Mouse (Mus musculus) bone marrow macrophage, adult 2 months (primary cell): ENCODE results near the gene Lrrc43.

ENCODE experiments used
- CTCF ChIP-seq: IDR thresholded peaks from 2 replicates; pipeline ENCODE4 v1.5.1; 2012; ENCODE audit warnings: low read depth, mild to moderate bottlenecking, low read length, moderate library complexity
- POLR2A ChIP-seq: IDR thresholded peaks from 2 replicates; pipeline ENCODE4 v1.6.1; 2012; ENCODE audit warnings: mild to moderate bottlenecking, low read depth, low read length, borderline replicate concordance

DNA sequence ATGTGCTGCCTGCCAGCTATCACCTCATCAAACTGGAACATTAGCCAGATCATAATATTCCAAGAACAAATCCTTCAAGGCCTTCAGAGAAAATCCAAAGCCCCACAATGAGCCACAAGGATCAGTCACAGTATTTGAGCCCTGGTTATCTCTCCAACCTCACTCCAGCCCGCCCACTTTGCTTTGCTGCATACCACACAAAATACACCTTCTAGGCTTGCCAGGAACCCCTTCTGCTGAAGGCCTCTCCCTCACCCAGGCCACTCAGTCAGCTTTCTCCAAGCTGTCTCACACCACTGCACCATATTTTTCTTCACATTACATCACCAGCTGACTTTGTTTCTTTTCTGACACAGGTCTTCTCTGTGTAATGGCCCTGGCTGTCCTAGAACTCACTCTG is 33.1 kb downstream of the Lrrc43 start:
- TF ChIP-seq CTCF = no peak
- TF ChIP-seq POLR2A = no peak
